Mouse (Mus musculus) neural tube, embryonic 15.5 days (tissue): ENCODE data around the gene Clec2i. TPM values are rescaled to one million over a fixed set of nuclear protein-coding genes. Genes with fewer than 3 reads are reported as not detected.
"Not testable (repeated sequence)": the region's sequence is repeated elsewhere in the genome, so short reads cannot be mapped to it uniquely, and the experiment has no call there.

ENCODE experiments used
- ATAC-seq: fragments of 200-750 bp; cut with Nextera tagmentation; 2 replicates; pipeline ENCODE4 v1.8.0; 2017; ENCODE audit warnings: mild to moderate bottlenecking, moderate TSS enrichment, moderate library complexity; ENCODE audit not compliant: low FRiP score
- H3K27ac ChIP-seq: fragments of 300-500 bp; sonication (generic); replicated peaks from 2 replicates; pipeline ENCODE4 v1.5.1; 2015; ENCODE audit warnings: mild to moderate bottlenecking, inconsistent platforms
- H3K27me3 ChIP-seq: fragments of 300-500 bp; sonication (generic); replicated peaks from 2 replicates; pipeline ENCODE4 v1.6.1; 2015; ENCODE audit warnings: inconsistent platforms
- H3K36me3 ChIP-seq: fragments of 300-500 bp; sonication (generic); 2 replicates; pipeline ENCODE4 v1.6.1; 2015; ENCODE audit warnings: inconsistent platforms
- H3K4me1 ChIP-seq: fragments of 300-500 bp; sonication (generic); 2 replicates; pipeline ENCODE4 v1.6.1; 2015; ENCODE audit warnings: inconsistent platforms
- H3K4me2 ChIP-seq: fragments of 300-500 bp; sonication (generic); 2 replicates; pipeline ENCODE4 v1.6.1; 2015; ENCODE audit warnings: inconsistent platforms, mild to moderate bottlenecking, moderate library complexity
- H3K4me3 ChIP-seq: fragments of 300-500 bp; sonication (generic); replicated peaks from 2 replicates; pipeline ENCODE4 v1.5.1; 2015; ENCODE audit warnings: mild to moderate bottlenecking, inconsistent platforms
- H3K9ac ChIP-seq: fragments of 300-500 bp; sonication (generic); replicated peaks from 2 replicates; pipeline ENCODE4 v1.6.1; 2015; ENCODE audit warnings: mild to moderate bottlenecking, inconsistent platforms
- H3K9me3 ChIP-seq: fragments of 300-500 bp; sonication (generic); replicated peaks from 2 replicates; pipeline ENCODE4 v1.6.1; 2016; ENCODE audit warnings: inconsistent platforms
- WGBS: fragments of 180-500 bp; shearing (Covaris S2); methylation state at CpG from one replicate; pipeline ENCODE4 v1.1.7; 2015; ENCODE audit warnings: mixed read lengths; 5-methylcytosine and 5-hydroxymethylcytosine counted together
- polyA plus RNA-seq: library from polyadenylated mRNA; unstranded; fragments of >200 nt; fragmentation: Nextera tagmentation; extraction: Ambion mirVana; gene quantifications from 2 replicates; pipeline ENCODE4 v1.2.1, GENCODE M21; 2015

Clec2i gene
- polyA plus RNA-seq, 1 experiment from 2014 or later = not detected

- Histone ChIP-seq H3K4me1 (0 out of 2 replicates have a peak, but pooled peaks cover 4% of the 10 kb centered on the region), H3K36me3 (no peaks in the 10 kb centered on the region), H3K9me3 (no peaks in the 10 kb centered on the region), H3K9ac (no peak overlapping the region), H3K4me3 (no peak overlapping the region), H3K27me3 (no peaks in the 10 kb centered on the region), H3K27ac (no peak overlapping the region), H3K4me2 (no peak overlapping the region)
- no peak for ATAC-seq
- 54% methylated on average over 5 of the region's 5 CpGs for WGBS
Observed at GRCm38 (mm10) chr6:128856250-128856649, 31.1 kb upstream of the Clec2i start.

- Histone ChIP-seq H3K4me3 (no peak overlapping the region), H3K4me2 (no peak overlapping the region), H3K9ac (no peak overlapping the region), H3K27me3 (no peaks in the 10 kb centered on the region), H3K27ac (no peak overlapping the region), H3K9me3 (no peaks in the 10 kb centered on the region), H3K4me1 (0 out of 2 replicates have a peak, but pooled peaks cover 4% of the 10 kb centered on the region), H3K36me3 (no peaks in the 10 kb centered on the region)
- 91% methylated on average over 2 of the region's 2 CpGs for WGBS
- no peak for ATAC-seq
Observed at GRCm38 (mm10) chr6:128857976-128858375, 29.4 kb upstream of the Clec2i start.

GRCm38 (mm10) chr6:128868861-128869260, 18.5 kb upstream of the Clec2i start:
- no peak overlapping the region for H3K4me2 ChIP-seq
- no peaks in the 10 kb centered on the region for H3K4me1 ChIP-seq
- no peaks in the 10 kb centered on the region for H3K36me3 ChIP-seq
- no peaks in the 10 kb centered on the region for H3K27me3 ChIP-seq
- ATAC-seq = no peak
- no peak overlapping the region for H3K27ac ChIP-seq
- no peak overlapping the region for H3K9ac ChIP-seq
- 12% methylated on average over 3 of the region's 3 CpGs for WGBS
- no peaks in the 10 kb centered on the region for H3K9me3 ChIP-seq
- no peak overlapping the region for H3K4me3 ChIP-seq

GRCm38 (mm10) chr6:128871910-128872610, 15.3 kb upstream of the Clec2i start:
- Histone ChIP-seq H3K9ac (no peak overlapping the region), H3K27me3 (no peaks in the 10 kb centered on the region), H3K9me3 (no peaks in the 10 kb centered on the region), H3K27ac (no peak overlapping the region), H3K36me3 (no peaks in the 10 kb centered on the region), H3K4me2 (no peak overlapping the region), H3K4me1 (no peaks in the 10 kb centered on the region), H3K4me3 (no peak overlapping the region)
- 94% methylated on average over 1 of the region's 1 CpGs for whole genome bisulfite sequencing
- ATAC-seq = no peak

DNA sequence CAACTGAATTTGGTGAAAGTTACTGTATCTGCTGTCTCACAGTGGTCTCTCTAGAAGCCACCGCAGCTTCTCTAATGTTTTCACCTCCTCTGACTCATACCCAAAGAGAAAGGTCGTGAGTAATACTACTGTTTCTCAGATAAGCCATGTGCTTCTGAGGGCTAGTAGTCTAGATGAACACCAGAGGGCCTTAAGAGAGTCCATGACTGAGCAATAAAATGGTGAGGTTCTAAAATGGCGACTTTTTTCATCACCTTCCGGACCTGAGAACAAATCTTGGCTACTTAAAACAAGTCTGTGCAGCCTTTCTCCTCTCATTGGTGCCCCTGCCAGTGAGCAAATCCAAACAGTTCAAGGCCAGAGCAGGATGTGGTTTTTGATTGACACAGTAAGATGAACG, 1.4 kb downstream of the Clec2i start:
- Histone ChIP-seq H3K9ac (no peak overlapping the region), H3K27me3 (no peaks in the 10 kb centered on the region), H3K4me3 (no peak overlapping the region), H3K4me2 (no peak overlapping the region), H3K4me1 (no peaks in the 10 kb centered on the region), H3K9me3 (no peaks in the 10 kb centered on the region), H3K27ac (no peak overlapping the region), H3K36me3 (no peaks in the 10 kb centered on the region)
- ATAC-seq = no peak
- 83% methylated on average over 5 of the region's 5 CpGs for WGBS

DNA sequence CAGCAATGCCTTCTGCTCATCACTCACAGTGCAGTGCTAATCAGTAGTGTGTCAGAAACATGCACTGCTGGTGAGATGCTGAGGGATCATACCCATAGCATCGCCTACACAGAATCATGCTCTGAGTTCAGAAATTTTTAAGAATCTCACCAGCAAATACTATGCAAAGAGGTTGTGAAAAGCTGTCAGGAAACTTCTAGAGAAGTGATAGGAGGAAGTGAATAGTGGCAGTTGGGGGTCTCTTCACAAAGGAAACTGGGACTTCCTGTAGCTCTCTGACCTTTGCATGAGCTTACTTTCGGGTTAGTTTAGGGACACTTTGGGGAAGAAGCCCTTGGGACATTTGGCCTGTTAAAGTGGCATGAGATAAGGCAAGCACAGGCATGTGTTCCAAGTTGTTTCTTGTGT, 3.6 kb downstream of the Clec2i start, which contains the start of gene BC035044:
BC035044 (minus strand) TSS at position 179 of the 408 bp plus-strand sequence.
- Histone ChIP-seq H3K9me3 (no peaks in the 10 kb centered on the region), H3K4me2 (no peak within 1 kb of the TSS), H3K27ac (no peak within 1 kb of the TSS), H3K4me1 (no peaks in the 10 kb centered on the region), H3K9ac (no peak within 1 kb of the TSS), H3K36me3 (no peaks in the 10 kb centered on the region), H3K4me3 (no peak within 1 kb of the TSS), H3K27me3 (no peaks in the 10 kb centered on the region)
- ATAC-seq = no peak
- 88% methylated on average over 2 of the region's 2 CpGs for WGBS

GRCm38 (mm10) chr6:128895404-128896001, 8.1 kb downstream of the Clec2i start:
- Histone ChIP-seq H3K4me1 (no peaks in the 10 kb centered on the region), H3K4me2 (no peak overlapping the region), H3K9ac (no peak overlapping the region), H3K27ac (no peak overlapping the region), H3K36me3 (no peaks in the 10 kb centered on the region), H3K27me3 (no peaks in the 10 kb centered on the region), H3K9me3 (no peaks in the 10 kb centered on the region), H3K4me3 (no peak overlapping the region)
- WGBS = 83% methylated on average over 3 of the region's 3 CpGs
- no peak for ATAC-seq

DNA sequence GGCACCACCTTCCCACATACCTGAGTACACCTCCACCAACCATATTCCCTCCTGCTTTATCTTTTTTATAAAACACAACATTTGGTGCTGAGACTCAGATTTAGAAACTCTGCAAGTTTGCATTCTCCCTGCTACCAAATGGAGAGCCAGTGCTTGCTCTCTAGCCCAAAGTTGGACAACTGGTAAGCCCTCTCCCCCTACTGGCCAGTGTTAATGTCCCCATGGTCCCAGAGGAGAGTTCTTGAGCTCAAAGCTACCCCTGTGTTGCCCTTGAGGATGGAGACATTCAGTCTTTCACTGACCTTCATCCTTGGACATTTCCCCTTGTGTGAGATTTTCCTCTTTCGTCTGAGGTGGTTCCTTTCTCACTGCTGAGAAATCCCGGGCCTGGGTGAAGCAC, 12.7 kb downstream of the Clec2i start:
- no peaks in the 10 kb centered on the region for H3K9me3 ChIP-seq
- H3K27me3 ChIP-seq = no peaks in the 10 kb centered on the region
- no peaks in the 10 kb centered on the region for H3K4me1 ChIP-seq
- WGBS = 92% methylated on average over 2 of the region's 2 CpGs
- H3K4me3 ChIP-seq = no peak overlapping the region
- H3K27ac ChIP-seq = no peak overlapping the region
- no peak for ATAC-seq
- no peak overlapping the region for H3K4me2 ChIP-seq
- no peak overlapping the region for H3K9ac ChIP-seq
- H3K36me3 ChIP-seq = no peaks in the 10 kb centered on the region

DNA sequence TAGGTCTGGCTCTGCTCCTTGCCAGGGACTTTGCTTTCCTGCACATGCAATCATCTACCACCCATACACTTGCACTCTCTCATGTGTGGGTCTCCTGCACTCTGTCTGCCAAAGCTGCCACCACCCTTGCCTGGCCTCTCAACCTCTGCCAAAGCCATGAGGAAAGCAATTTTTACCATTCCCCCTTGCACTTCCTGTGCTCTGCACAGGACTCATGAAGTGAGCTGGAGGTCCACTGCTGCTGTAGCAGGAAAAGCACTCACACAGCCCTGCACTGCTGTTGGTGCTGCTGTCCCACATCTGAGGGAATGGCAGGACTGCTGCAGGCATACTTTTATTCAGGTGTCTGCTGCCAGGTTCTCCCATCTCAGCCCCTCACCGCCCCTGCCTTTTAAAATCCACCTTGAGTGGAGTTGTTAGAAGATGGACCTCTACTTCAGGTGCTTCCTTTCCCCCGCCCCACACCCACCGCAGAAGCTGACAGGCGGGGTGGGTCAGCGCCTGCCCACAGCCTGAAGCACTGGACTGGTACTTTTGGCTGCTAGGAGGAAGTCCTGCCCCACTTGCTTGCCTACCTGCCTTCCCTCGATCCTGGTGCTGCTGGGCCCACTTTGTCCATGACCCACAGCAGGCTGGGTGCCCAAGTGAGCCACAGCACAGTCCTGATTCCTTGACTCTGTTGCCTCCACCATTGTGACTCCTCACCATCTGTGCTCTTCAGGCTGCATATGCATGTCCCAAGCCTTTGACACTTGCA, 13.6 kb downstream of the Clec2i start:
- not testable (repeated sequence) for ATAC-seq, H3K27ac ChIP-seq, H3K4me2 ChIP-seq, H3K36me3 ChIP-seq, H3K4me1 ChIP-seq, H3K4me3 ChIP-seq, H3K27me3 ChIP-seq, H3K9me3 ChIP-seq, H3K9ac ChIP-seq
- WGBS = 91% methylated on average over 6 of the region's 6 CpGs

GRCm38 (mm10) chr6:128913598-128914254, 26.3 kb downstream of the Clec2i start:
- H3K4me3 ChIP-seq = no peak overlapping the region
- no peaks in the 10 kb centered on the region for H3K27me3 ChIP-seq
- no peaks in the 10 kb centered on the region for H3K4me1 ChIP-seq
- no peaks in the 10 kb centered on the region for H3K36me3 ChIP-seq
- no peaks in the 10 kb centered on the region for H3K9me3 ChIP-seq
- ATAC-seq = no peak
- WGBS = 90% methylated on average over 2 of the region's 2 CpGs
- H3K27ac ChIP-seq = no peak overlapping the region
- H3K9ac ChIP-seq = no peak overlapping the region
- H3K4me2 ChIP-seq = no peak overlapping the region

DNA sequence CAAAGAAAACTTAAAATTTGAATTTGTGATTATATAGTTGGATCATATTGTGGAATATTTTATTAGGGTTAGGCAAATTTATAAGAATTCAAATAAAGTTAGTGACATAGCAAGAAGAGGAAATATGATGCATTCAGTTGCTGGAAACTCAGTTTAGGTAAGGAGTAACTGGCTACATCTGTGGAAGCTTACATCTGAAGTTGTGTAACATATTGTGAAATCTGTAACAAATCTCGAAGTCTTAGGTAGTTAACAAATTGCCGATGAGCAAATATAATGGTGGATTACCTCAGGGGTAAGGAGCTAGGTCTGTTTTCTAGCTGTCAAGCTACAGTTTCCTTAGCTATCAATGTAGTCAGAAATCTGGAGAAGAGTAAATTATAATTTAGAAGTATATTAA, 29.9 kb downstream of the Clec2i start:
- H3K9ac ChIP-seq = no peak overlapping the region
- no peak overlapping the region for H3K4me2 ChIP-seq
- no peaks in the 10 kb centered on the region for H3K36me3 ChIP-seq
- ATAC-seq = no peak
- no peak overlapping the region for H3K27ac ChIP-seq
- H3K9me3 ChIP-seq = no peaks in the 10 kb centered on the region
- no peaks in the 10 kb centered on the region for H3K27me3 ChIP-seq
- H3K4me3 ChIP-seq = no peak overlapping the region
- no peaks in the 10 kb centered on the region for H3K4me1 ChIP-seq
- WGBS = 94% methylated on average over 2 of the region's 2 CpGs
